Mouse (Mus musculus) heart, postnatal 0 days (tissue): ENCODE results near the gene Nos3. TPM values are rescaled to one million over a fixed set of nuclear protein-coding genes. Genes with fewer than 3 reads are reported as not detected.
"Not testable (repeated sequence)": the region's sequence is repeated elsewhere in the genome, so short reads cannot be mapped to it uniquely, and the experiment has no call there.

Source experiments
- ATAC-seq: fragments of 200-750 bp; cut with Nextera tagmentation; 2 replicates; pipeline ENCODE4 v1.8.0; 2017; ENCODE audit warnings: low read depth, moderate number of reproducible peaks, moderate library complexity; ENCODE audit not compliant: insufficient read depth
- DNase-seq: peaks from one replicate; pipeline ENCODE4 v3.0.0-alpha.2; 2016; ENCODE audit warnings: low spot score
- H3K27ac ChIP-seq: fragments of 300-500 bp; sonication (generic); 2 replicates; pipeline ENCODE4 v1.5.1; 2014; ENCODE audit warnings: low read depth, mild to moderate bottlenecking
- H3K27me3 ChIP-seq: fragments of 300-500 bp; sonication (generic); 2 replicates; pipeline ENCODE4 v1.6.1; 2014; ENCODE audit warnings: low read length, mixed read lengths; ENCODE audit not compliant: control insufficient read depth, insufficient read depth
- H3K36me3 ChIP-seq: fragments of 300-500 bp; sonication (generic); replicated peaks from 2 replicates; pipeline ENCODE4 v1.6.1; 2014; ENCODE audit warnings: low read length, mixed read lengths; ENCODE audit not compliant: control insufficient read depth, insufficient read depth
- H3K4me1 ChIP-seq: fragments of 300-500 bp; sonication (generic); 2 replicates; pipeline ENCODE4 v1.6.1; 2014; ENCODE audit warnings: antibody characterized with exemption; ENCODE audit not compliant: control insufficient read depth, insufficient read depth
- H3K4me2 ChIP-seq: fragments of 300-500 bp; sonication (generic); 2 replicates; pipeline ENCODE4 v1.6.1; 2014; ENCODE audit warnings: low read depth, mild to moderate bottlenecking, low read length, moderate library complexity
- H3K4me3 ChIP-seq: fragments of 300-500 bp; sonication (generic); 2 replicates; pipeline ENCODE4 v1.5.1; 2014; ENCODE audit warnings: low read depth, low read length
- H3K9ac ChIP-seq: fragments of 300-500 bp; sonication (generic); replicated peaks from 2 replicates; pipeline ENCODE4 v1.6.1; 2014; ENCODE audit warnings: low read depth, low read length, mixed read lengths
- H3K9me3 ChIP-seq: fragments of 300-500 bp; sonication (generic); replicated peaks from 2 replicates; pipeline ENCODE4 v1.6.1; 2016; ENCODE audit warnings: low read length; ENCODE audit not compliant: control insufficient read depth
- CTCF ChIP-seq: IDR thresholded peaks from 2 replicates; pipeline ENCODE4 v1.5.1; 2016; ENCODE audit warnings: antibody characterized with exemption, control low read depth, low read depth
- EP300 ChIP-seq: IDR thresholded peaks from 2 replicates; pipeline ENCODE4 v1.6.1; 2016; ENCODE audit warnings: antibody characterized with exemption, low read depth
- whole genome bisulfite sequencing: fragments of 180-500 bp; shearing (Covaris S2); extraction: QIAGEN DNeasy Blood & Tissue Kit; methylation state at CpG from one replicate; pipeline ENCODE4 v1.1.7; 2014; 5-methylcytosine and 5-hydroxymethylcytosine counted together
- polyA plus RNA-seq: library from polyadenylated mRNA; unstranded; fragments of >200 nt; fragmentation: Nextera tagmentation; extraction: Ambion mirVana; gene quantifications from 2 replicates; pipeline ENCODE4 v1.2.1, GENCODE M21; 2015
- total RNA-seq: library from RNA; depleted of rRNA; stranded (reverse); fragments of >200 nt; gene quantifications from 2 replicates; pipeline ENCODE4 v1.2.3, GENCODE M21; 2014; ENCODE audit warnings: low replicate concordance

Gene Nos3
- total and polyA plus RNA-seq, 2 experiments from 2014 or later: 25.6 to 50.9 TPM

- Histone ChIP-seq H3K4me1 (peaks cover 19% of the 10 kb centered on the region), H3K36me3 (peaks cover 4% of the 10 kb centered on the region; the same call in 1 of the 2 replicates), H3K4me3 (no peak overlapping the region), H3K27ac (peak overlapping the region; percentile 92; the same call in 1 of the 2 replicates), H3K4me2 (no peak overlapping the region), H3K9ac (no peak overlapping the region), H3K27me3 (no peaks in the 10 kb centered on the region), H3K9me3 (no peaks in the 10 kb centered on the region)
- 68% methylated on average over 7 of the region's 7 CpGs for WGBS
- TF ChIP-seq CTCF: no peak
- no peak for TF ChIP-seq EP300
- DNase-seq (no peak), ATAC-seq (no peak)
These were observed 28.1 kb downstream of the Nos3 start for GRCm38 (mm10) chr5:24392724-24393123.

- H3K27me3 ChIP-seq: no peaks in the 10 kb centered on the region
- DNase-seq: peak; percentile 83
- H3K4me3 ChIP-seq: peak within 1 kb of the TSS; percentile 71
- WGBS: 27% methylated on average over 7 of the region's 7 CpGs
- peak within 1 kb of the TSS; percentile 92 for H3K27ac ChIP-seq
- peak within 1 kb of the TSS; percentile 62 for H3K4me2 ChIP-seq
- TF ChIP-seq EP300 (no peak), CTCF (peak; percentile 85)
- peak within 1 kb of the TSS; percentile 56; the same call in 1 of the 2 replicates for H3K9ac ChIP-seq
- no peaks in the 10 kb centered on the region for H3K9me3 ChIP-seq
- ATAC-seq: peak; percentile 5; the same call in 1 of the 2 replicates
- H3K36me3 ChIP-seq: peaks cover 4% of the 10 kb centered on the region; the same call in 1 of the 2 replicates
- H3K4me1 ChIP-seq: peaks cover 11% of the 10 kb centered on the region
These were observed 28.9 kb downstream of the Nos3 start, which contains the start of gene Abcb8 for GRCm38 (mm10) chr5:24393392-24393997. Gene Abcb8 (plus strand): TSS chr5:24393663.

GRCm38 (mm10) chr5:24394165-24394894 lies 29.7 kb downstream of the Nos3 start:
- peak; percentile 98 for DNase-seq

GRCm38 (mm10) chr5:24396254-24396653 lies 31.6 kb downstream of the Nos3 start:
- not testable (repeated sequence) for ATAC-seq, H3K9me3 ChIP-seq, H3K4me3 ChIP-seq, H3K27me3 ChIP-seq, H3K4me1 ChIP-seq, H3K4me2 ChIP-seq, H3K9ac ChIP-seq, DNase-seq, H3K27ac ChIP-seq
- 88% methylated on average over 6 of the region's 6 CpGs for WGBS
- H3K36me3 ChIP-seq: peaks cover 22% of the 10 kb centered on the region

More at GRCm38 (mm10) chr5:24394165-24394894, 29.7 kb downstream of the Nos3 start:
- Histone ChIP-seq H3K9me3 (no peaks in the 10 kb centered on the region), H3K27me3 (no peaks in the 10 kb centered on the region), H3K4me1 (peaks cover 8% of the 10 kb centered on the region), H3K4me2 (peak overlapping the region; percentile 62), H3K4me3 (peak overlapping the region; percentile 71), H3K27ac (peak overlapping the region; percentile 92), H3K36me3 (peaks cover 4% of the 10 kb centered on the region), H3K9ac (peak overlapping the region; percentile 56; the same call in 1 of the 2 replicates)
- ATAC-seq: peak; percentile 94
- WGBS: under 1% methylated on average over 36 of the region's 36 CpGs
- TF ChIP-seq EP300 (peak; percentile 65; the same call in 1 of the 2 replicates), CTCF (peak; percentile 81)

GRCm38 (mm10) chr5:24399686-24400085 lies 35.1 kb downstream of the Nos3 start:
- Histone ChIP-seq H3K36me3 (peaks cover 48% of the 10 kb centered on the region), H3K27ac (no peak overlapping the region), H3K9ac (no peak overlapping the region), H3K27me3 (no peaks in the 10 kb centered on the region), H3K4me3 (no peak overlapping the region), H3K4me2 (no peak overlapping the region), H3K4me1 (0 out of 2 replicates have a peak, but pooled peaks cover 3% of the 10 kb centered on the region), H3K9me3 (no peaks in the 10 kb centered on the region)
- ATAC-seq (no peak), DNase-seq (no peak)
- WGBS: 78% methylated on average over 10 of the region's 10 CpGs
- TF ChIP-seq EP300 (no peak), CTCF (no peak)
